Mouse (Mus musculus) stomach, embryonic 14.5 days (tissue): ENCODE results near the gene Slc37a1. TPM values are rescaled to one million over a fixed set of nuclear protein-coding genes. Genes with fewer than 3 reads are reported as not detected.

Experiments used
- ATAC-seq: fragments of 200-750 bp; cut with Nextera tagmentation; 2 replicates; pipeline ENCODE4 v1.8.0; 2017; ENCODE audit warnings: low read depth, moderate TSS enrichment; ENCODE audit not compliant: insufficient number of reproducible peaks, insufficient read depth, low FRiP score
- H3K27ac ChIP-seq: fragments of 300-500 bp; sonication (generic); 2 replicates; pipeline ENCODE4 v1.5.1; 2014; ENCODE audit warnings: mild to moderate bottlenecking, low read length, moderate library complexity, mixed read lengths
- H3K27me3 ChIP-seq: fragments of 300-500 bp; sonication (generic); 2 replicates; pipeline ENCODE4 v1.6.1; 2014; ENCODE audit warnings: low read length, control low read depth, mixed read lengths; ENCODE audit not compliant: control insufficient read depth, insufficient read depth
- H3K36me3 ChIP-seq: fragments of 300-500 bp; sonication (generic); 2 replicates; pipeline ENCODE4 v1.6.1; 2014; ENCODE audit warnings: mild to moderate bottlenecking, control low read depth, low read length, moderate library complexity, mixed read lengths; ENCODE audit not compliant: control insufficient read depth, insufficient read depth
- H3K4me1 ChIP-seq: fragments of 300-500 bp; sonication (generic); 2 replicates; pipeline ENCODE4 v1.6.1; 2014; ENCODE audit warnings: low read length, control low read depth, mixed read lengths; ENCODE audit not compliant: control insufficient read depth, insufficient read depth
- H3K4me2 ChIP-seq: fragments of 300-500 bp; sonication (generic); replicated peaks from 2 replicates; pipeline ENCODE4 v1.6.1; 2014; ENCODE audit warnings: low read depth, low read length, control low read depth
- H3K4me3 ChIP-seq: fragments of 300-500 bp; sonication (generic); 2 replicates; pipeline ENCODE4 v1.5.1; 2014; ENCODE audit warnings: low read depth, low read length, control low read depth
- H3K9ac ChIP-seq: fragments of 300-500 bp; sonication (generic); replicated peaks from 2 replicates; pipeline ENCODE4 v1.6.1; 2014; ENCODE audit warnings: low read depth, mild to moderate bottlenecking, control low read depth, low read length, moderate library complexity, mixed read lengths
- H3K9me3 ChIP-seq: fragments of 300-500 bp; sonication (generic); 2 replicates; pipeline ENCODE4 v1.6.1; 2016; ENCODE audit warnings: low read depth, low read length, control low read depth; ENCODE audit not compliant: control insufficient read depth
- WGBS: fragments of 180-500 bp; shearing (Covaris S2); extraction: QIAGEN DNeasy Blood & Tissue Kit; methylation state at CpG from one replicate; pipeline ENCODE4 v1.1.7; 2014; 5-methylcytosine and 5-hydroxymethylcytosine counted together
- polyA plus RNA-seq: library from polyadenylated mRNA; unstranded; fragments of >200 nt; fragmentation: Nextera tagmentation; extraction: Ambion mirVana; gene quantifications from 2 replicates; pipeline ENCODE4 v1.2.1, GENCODE M21; 2014

Slc37a1 gene
- polyA plus RNA-seq, 1 experiment from 2014 or later: 10.1 TPM

- Histone ChIP-seq H3K36me3 (no peaks in the 10 kb centered on the region), H3K4me1 (peaks cover 51% of the 10 kb centered on the region), H3K4me3 (no peak overlapping the region), H3K4me2 (peak overlapping the region; percentile 5; the same call in 1 of the 2 replicates), H3K9me3 (no peaks in the 10 kb centered on the region), H3K9ac (no peak overlapping the region), H3K27me3 (no peaks in the 10 kb centered on the region), H3K27ac (peak overlapping the region; percentile 44; the same call in 1 of the 2 replicates)
- 82% methylated on average over 3 of the region's 3 CpGs for WGBS
- no peak for ATAC-seq
Observed at GRCm38 (mm10) chr17:31389432-31390050, 102.9 kb downstream of the Slc37a1 start.

GRCm38 (mm10) chr17:31391462-31391861, 104.9 kb downstream of the Slc37a1 start:
- WGBS: 65% methylated on average over 3 of the region's 3 CpGs
- no peaks in the 10 kb centered on the region for H3K9me3 ChIP-seq
- no peak overlapping the region for H3K27ac ChIP-seq
- H3K4me1 ChIP-seq: peaks cover 42% of the 10 kb centered on the region
- H3K27me3 ChIP-seq: no peaks in the 10 kb centered on the region
- no peaks in the 10 kb centered on the region for H3K36me3 ChIP-seq
- no peak for ATAC-seq
- no peak overlapping the region for H3K4me2 ChIP-seq
- H3K4me3 ChIP-seq: no peak overlapping the region
- no peak overlapping the region for H3K9ac ChIP-seq

GRCm38 (mm10) chr17:31392041-31392440, 105.4 kb downstream of the Slc37a1 start:
- Histone ChIP-seq H3K9ac (no peak overlapping the region), H3K27me3 (no peaks in the 10 kb centered on the region), H3K9me3 (no peaks in the 10 kb centered on the region), H3K4me2 (no peak overlapping the region), H3K27ac (no peak overlapping the region), H3K4me1 (peaks cover 38% of the 10 kb centered on the region), H3K36me3 (no peaks in the 10 kb centered on the region), H3K4me3 (no peak overlapping the region)
- no peak for ATAC-seq
- WGBS: 72% methylated on average over 5 of the region's 5 CpGs

GRCm38 (mm10) chr17:31393811-31394210, 107.2 kb downstream of the Slc37a1 start:
- Histone ChIP-seq H3K9ac (no peak overlapping the region), H3K4me3 (no peak overlapping the region), H3K4me2 (no peak overlapping the region), H3K36me3 (no peaks in the 10 kb centered on the region), H3K27ac (no peak overlapping the region), H3K9me3 (no peaks in the 10 kb centered on the region), H3K27me3 (no peaks in the 10 kb centered on the region), H3K4me1 (peaks cover 23% of the 10 kb centered on the region)
- no peak for ATAC-seq
- 59% methylated on average over 2 of the region's 2 CpGs for WGBS

- no peak overlapping the region for H3K9ac ChIP-seq
- H3K9me3 ChIP-seq: no peaks in the 10 kb centered on the region
- 63% methylated on average over 6 of the region's 6 CpGs for WGBS
- peak overlapping the region; percentile 45; the same call in 1 of the 2 replicates for H3K27ac ChIP-seq
- H3K4me2 ChIP-seq: no peak overlapping the region
- H3K36me3 ChIP-seq: no peaks in the 10 kb centered on the region
- 0 out of 2 replicates have a peak, but pooled peaks have one; percentile 23 for ATAC-seq
- H3K4me1 ChIP-seq: peaks cover 20% of the 10 kb centered on the region
- no peak overlapping the region for H3K4me3 ChIP-seq
- no peaks in the 10 kb centered on the region for H3K27me3 ChIP-seq
Observed at GRCm38 (mm10) chr17:31400294-31400693, 113.7 kb downstream of the Slc37a1 start.

Other genes starting within 250 kb of the Slc37a1 start
- 5.9 and 6.6 TPM in 2 replicates for gene Abcg1, start 229.1 kb upstream of the Slc37a1 start, polyA plus RNA-seq
- gene Tff3, start 157.1 kb upstream of the Slc37a1 start, polyA plus RNA-seq: 21.9 and 22.6 TPM in 2 replicates
- gene Tff2, start 142.5 kb upstream of the Slc37a1 start, polyA plus RNA-seq: 17.7 and 18.5 TPM in 2 replicates
- gene Tff1, start 121.5 kb upstream of the Slc37a1 start, polyA plus RNA-seq: 83.1 and 87.0 TPM in 2 replicates
- gene Tmprss3, start 87.8 kb upstream of the Slc37a1 start, polyA plus RNA-seq: 0.34 and 0.43 TPM in 2 replicates
- gene Ubash3a, start 78.9 kb upstream of the Slc37a1 start, polyA plus RNA-seq: 0.21 and 0.49 TPM in 2 replicates
- 0.50 and 0.62 TPM in 2 replicates for gene Rsph1, start 9.4 kb upstream of the Slc37a1 start, polyA plus RNA-seq
- gene Pde9a, start 99.4 kb downstream of the Slc37a1 start, polyA plus RNA-seq: 39.6 and 42.8 TPM in 2 replicates
- gene Wdr4, start 233.2 kb downstream of the Slc37a1 start, polyA plus RNA-seq: 34.7 and 36.7 TPM in 2 replicates
- 296 and 346 TPM in 2 replicates for gene Ndufv3, start 233.3 kb downstream of the Slc37a1 start, polyA plus RNA-seq